Mouse (Mus musculus) heart, embryonic 12.5 days (tissue): ENCODE measurements around the gene Manba. TPM values are rescaled to one million over a fixed set of nuclear protein-coding genes. Genes with fewer than 3 reads are reported as not detected.
"Not testable (repeated sequence)": the region's sequence is repeated elsewhere in the genome, so short reads cannot be mapped to it uniquely, and the experiment has no call there.

Experiments
- ATAC-seq: fragments of 200-750 bp; cut with Nextera tagmentation; 2 replicates; pipeline ENCODE4 v1.8.0; 2017; ENCODE audit warnings: moderate TSS enrichment, moderate library complexity; ENCODE audit not compliant: insufficient number of reproducible peaks, low FRiP score
- H3K27ac ChIP-seq: fragments of 300-500 bp; sonication (generic); 2 replicates; pipeline ENCODE4 v1.5.1; 2016; ENCODE audit warnings: mild to moderate bottlenecking, moderate library complexity; ENCODE audit not compliant: poor library complexity, severe bottlenecking
- H3K27me3 ChIP-seq: fragments of 300-500 bp; sonication (generic); replicated peaks from 2 replicates; pipeline ENCODE4 v1.6.1; 2016; ENCODE audit warnings: mild to moderate bottlenecking, moderate library complexity
- H3K36me3 ChIP-seq: fragments of 300-500 bp; sonication (generic); 2 replicates; pipeline ENCODE4 v1.6.1; 2016; ENCODE audit warnings: mild to moderate bottlenecking, moderate library complexity
- H3K4me1 ChIP-seq: fragments of 300-500 bp; sonication (generic); replicated peaks from 2 replicates; pipeline ENCODE4 v1.6.1; 2016; ENCODE audit warnings: mild to moderate bottlenecking
- H3K4me2 ChIP-seq: fragments of 300-500 bp; sonication (generic); 2 replicates; pipeline ENCODE4 v1.6.1; 2016; ENCODE audit warnings: mild to moderate bottlenecking, moderate library complexity
- H3K4me3 ChIP-seq: fragments of 300-500 bp; sonication (generic); 2 replicates; pipeline ENCODE4 v1.5.1; 2016; ENCODE audit warnings: mild to moderate bottlenecking
- H3K9ac ChIP-seq: fragments of 300-500 bp; sonication (generic); 2 replicates; pipeline ENCODE4 v1.6.1; 2016; ENCODE audit warnings: mild to moderate bottlenecking, moderate library complexity
- H3K9me3 ChIP-seq: fragments of 300-500 bp; sonication (generic); replicated peaks from 2 replicates; pipeline ENCODE4 v1.6.1; 2016; ENCODE audit warnings: mild to moderate bottlenecking, moderate library complexity
- WGBS: fragments of 180-500 bp; shearing (Covaris S2); methylation state at CpG from one replicate; pipeline ENCODE4 v1.1.7; 2016; 5-methylcytosine and 5-hydroxymethylcytosine counted together
- polyA plus RNA-seq: library from polyadenylated mRNA; unstranded; fragments of >200 nt; fragmentation: Nextera tagmentation; extraction: Ambion mirVana; gene quantifications from 2 replicates; pipeline ENCODE4 v1.2.1, GENCODE M21; 2016

Gene Manba
- polyA plus RNA-seq, 1 experiment from 2014 or later = 43.7 TPM

- Histone ChIP-seq H3K4me2 (peak overlapping the region; percentile 82), H3K27me3 (no peaks in the 10 kb centered on the region), H3K4me1 (peaks cover 11% of the 10 kb centered on the region; the same call in 1 of the 2 replicates), H3K27ac (peak overlapping the region; percentile 68; the same call in 1 of the 2 replicates), H3K9me3 (no peaks in the 10 kb centered on the region), H3K36me3 (peaks cover 12% of the 10 kb centered on the region), H3K9ac (peak overlapping the region; percentile 85), H3K4me3 (peak overlapping the region; percentile 80)
- no peak for ATAC-seq
- WGBS = 77% methylated on average over 5 of the region's 5 CpGs
Measured at GRCm38 (mm10) chr3:135486351-135486750, 940 bp downstream of the Manba start.

- no peak overlapping the region for H3K9ac ChIP-seq
- H3K4me2 ChIP-seq = no peak overlapping the region
- 52% methylated on average over 4 of the region's 4 CpGs for WGBS
- H3K27ac ChIP-seq = no peak overlapping the region
- H3K36me3 ChIP-seq = peaks cover 15% of the 10 kb centered on the region
- no peak for ATAC-seq
- peaks cover 11% of the 10 kb centered on the region; the same call in 1 of the 2 replicates for H3K4me1 ChIP-seq
- H3K4me3 ChIP-seq = no peak overlapping the region
- H3K27me3 ChIP-seq = no peaks in the 10 kb centered on the region
- no peaks in the 10 kb centered on the region for H3K9me3 ChIP-seq
Measured at GRCm38 (mm10) chr3:135487803-135488202, 2.4 kb downstream of the Manba start.

- Histone ChIP-seq H3K4me3 (no peak overlapping the region), H3K9ac (no peak overlapping the region), H3K4me2 (no peak overlapping the region), H3K27me3 (no peaks in the 10 kb centered on the region), H3K9me3 (no peaks in the 10 kb centered on the region), H3K27ac (no peak overlapping the region), H3K4me1 (peaks cover 11% of the 10 kb centered on the region; the same call in 1 of the 2 replicates), H3K36me3 (peaks cover 15% of the 10 kb centered on the region)
- no peak for ATAC-seq
- 82% methylated on average over 5 of the region's 5 CpGs for WGBS
Measured at GRCm38 (mm10) chr3:135489865-135490520, 4.6 kb downstream of the Manba start.

GRCm38 (mm10) chr3:135491102-135491501 is 5.7 kb downstream of the Manba start:
- Histone ChIP-seq H3K9ac (no peak overlapping the region), H3K36me3 (peaks cover 15% of the 10 kb centered on the region), H3K27ac (no peak overlapping the region), H3K4me3 (no peak overlapping the region), H3K4me1 (peaks cover 7% of the 10 kb centered on the region; the same call in 1 of the 2 replicates), H3K4me2 (no peak overlapping the region), H3K27me3 (no peaks in the 10 kb centered on the region), H3K9me3 (no peaks in the 10 kb centered on the region)
- 85% methylated on average over 6 of the region's 6 CpGs for WGBS
- no peak for ATAC-seq

GRCm38 (mm10) chr3:135493320-135493719 is 7.9 kb downstream of the Manba start:
- 82% methylated on average over 7 of the region's 7 CpGs for WGBS
- ATAC-seq, H3K27me3 ChIP-seq, H3K4me3 ChIP-seq, H3K4me1 ChIP-seq, H3K27ac ChIP-seq, H3K9ac ChIP-seq, H3K4me2 ChIP-seq, H3K9me3 ChIP-seq: not testable (repeated sequence)
- peaks cover 20% of the 10 kb centered on the region for H3K36me3 ChIP-seq

- WGBS = 85% methylated on average over 4 of the region's 4 CpGs
- not testable (repeated sequence) for H3K36me3 ChIP-seq, H3K4me3 ChIP-seq, H3K27ac ChIP-seq, H3K9me3 ChIP-seq, H3K27me3 ChIP-seq, ATAC-seq, H3K9ac ChIP-seq, H3K4me2 ChIP-seq
- peaks cover 15% of the 10 kb centered on the region for H3K4me1 ChIP-seq
Measured at GRCm38 (mm10) chr3:135497956-135498355, 12.5 kb downstream of the Manba start.

- H3K4me1 ChIP-seq = peaks cover 21% of the 10 kb centered on the region
- no peak overlapping the region for H3K9ac ChIP-seq
- WGBS = 32% methylated on average over 5 of the region's 5 CpGs
- H3K4me3 ChIP-seq = no peak overlapping the region
- H3K27ac ChIP-seq = no peak overlapping the region
- H3K4me2 ChIP-seq = no peak overlapping the region
- H3K9me3 ChIP-seq = peaks cover 10% of the 10 kb centered on the region
- peaks cover 9% of the 10 kb centered on the region; the same call in 1 of the 2 replicates for H3K36me3 ChIP-seq
- no peaks in the 10 kb centered on the region for H3K27me3 ChIP-seq
- no peak for ATAC-seq
Measured at GRCm38 (mm10) chr3:135498891-135499290, 13.5 kb downstream of the Manba start.

- H3K9ac ChIP-seq = peak overlapping the region; percentile 44
- peak overlapping the region; percentile 69 for H3K27ac ChIP-seq
- peaks cover 6% of the 10 kb centered on the region; the same call in 1 of the 2 replicates for H3K36me3 ChIP-seq
- H3K27me3 ChIP-seq = no peaks in the 10 kb centered on the region
- ATAC-seq = no peak
- H3K4me2 ChIP-seq = peak overlapping the region; percentile 25
- no peak overlapping the region for H3K4me3 ChIP-seq
- peaks cover 6% of the 10 kb centered on the region for H3K9me3 ChIP-seq
- H3K4me1 ChIP-seq = peaks cover 21% of the 10 kb centered on the region
- 66% methylated on average over 5 of the region's 5 CpGs for WGBS
Measured at GRCm38 (mm10) chr3:135503160-135503559, 17.7 kb downstream of the Manba start.

GRCm38 (mm10) chr3:135505369-135505909 is 20.0 kb downstream of the Manba start:
- no peak for ATAC-seq

GRCm38 (mm10) chr3:135505916-135506482 is 20.6 kb downstream of the Manba start:
- Histone ChIP-seq H3K9me3 (no peaks in the 10 kb centered on the region), H3K9ac (no peak overlapping the region), H3K4me3 (no peak overlapping the region), H3K36me3 (peaks cover 1% of the 10 kb centered on the region; the same call in 1 of the 2 replicates), H3K27ac (no peak overlapping the region), H3K4me1 (peaks cover 21% of the 10 kb centered on the region), H3K4me2 (no peak overlapping the region), H3K27me3 (no peaks in the 10 kb centered on the region)
- 80% methylated on average over 13 of the region's 13 CpGs for WGBS
- ATAC-seq = no peak

More at GRCm38 (mm10) chr3:135505369-135505909, 20.0 kb downstream of the Manba start:
- peaks cover 21% of the 10 kb centered on the region for H3K4me1 ChIP-seq
- no peaks in the 10 kb centered on the region for H3K9me3 ChIP-seq
- no peak overlapping the region for H3K27ac ChIP-seq
- no peak overlapping the region for H3K4me2 ChIP-seq
- H3K9ac ChIP-seq = no peak overlapping the region
- 60% methylated on average over 10 of the region's 10 CpGs for WGBS
- no peak overlapping the region for H3K4me3 ChIP-seq
- H3K27me3 ChIP-seq = no peaks in the 10 kb centered on the region
- no peaks in the 10 kb centered on the region for H3K36me3 ChIP-seq

- Histone ChIP-seq H3K4me1 (peaks cover 15% of the 10 kb centered on the region), H3K27me3 (no peaks in the 10 kb centered on the region), H3K36me3 (peaks cover 4% of the 10 kb centered on the region; the same call in 1 of the 2 replicates), H3K4me3 (no peak overlapping the region), H3K27ac (no peak overlapping the region), H3K9ac (no peak overlapping the region), H3K9me3 (no peaks in the 10 kb centered on the region), H3K4me2 (no peak overlapping the region)
- no peak for ATAC-seq
- WGBS = 90% methylated on average over 7 of the region's 7 CpGs
Measured at GRCm38 (mm10) chr3:135507506-135507905, 22.1 kb downstream of the Manba start.
